Mouse (Mus musculus) liver, embryonic 14.5 days (tissue): ENCODE measurements around the gene Pgbd5.

Experiments
- CTCF ChIP-seq: IDR thresholded peaks from 2 replicates; pipeline ENCODE4 v1.5.1; 2016; ENCODE audit warnings: antibody characterized with exemption, low read depth, control low read depth
- EP300 ChIP-seq: IDR thresholded peaks from 2 replicates; pipeline ENCODE4 v1.6.1; 2016; ENCODE audit warnings: antibody characterized with exemption, low read depth

- TF ChIP-seq CTCF: no peak
- no peak for TF ChIP-seq EP300
Measured at GRCm38 (mm10) chr8:124340360-124341068, 98.9 kb downstream of the Pgbd5 start.
